Mouse (Mus musculus): Measurements from ENCODE around the gene Egln2. TPM values are rescaled to one million over a fixed set of nuclear protein-coding genes. Genes with fewer than 3 reads are reported as not detected.

Egln2 gene
- polyA plus RNA-seq, 1 experiment = 188 TPM

- TF ChIP-seq GATA1 (IDR thresholded peaks at IDR 0.05; ENCODE audit: low read length) = no peak
These were observed 37.7 kb downstream of the Egln2 start for GRCm38 (mm10) chr7:27128946-27129345.

DNA sequence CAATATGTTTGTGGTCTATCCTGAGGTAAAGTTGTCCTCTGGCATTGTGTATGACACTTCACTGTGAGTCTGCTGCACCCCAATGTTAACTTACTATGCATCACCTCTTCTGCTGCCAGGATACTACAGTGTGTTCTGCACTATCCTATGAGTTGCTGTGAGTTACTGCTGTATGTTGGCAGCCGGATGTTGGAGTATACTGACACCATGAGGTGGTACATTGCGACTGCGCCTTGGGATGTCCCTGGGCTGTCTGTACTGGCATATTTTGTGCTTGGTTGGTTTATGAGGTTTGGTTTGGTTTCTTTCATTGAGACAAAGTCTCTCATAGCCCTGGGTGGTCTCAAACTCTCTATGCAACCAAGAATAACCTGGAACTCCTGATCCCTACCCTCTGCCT lies 38.4 kb downstream of the Egln2 start:
- no peak for TF ChIP-seq GATA1 (IDR thresholded peaks at IDR 0.05; ENCODE audit: low read length)

DNA sequence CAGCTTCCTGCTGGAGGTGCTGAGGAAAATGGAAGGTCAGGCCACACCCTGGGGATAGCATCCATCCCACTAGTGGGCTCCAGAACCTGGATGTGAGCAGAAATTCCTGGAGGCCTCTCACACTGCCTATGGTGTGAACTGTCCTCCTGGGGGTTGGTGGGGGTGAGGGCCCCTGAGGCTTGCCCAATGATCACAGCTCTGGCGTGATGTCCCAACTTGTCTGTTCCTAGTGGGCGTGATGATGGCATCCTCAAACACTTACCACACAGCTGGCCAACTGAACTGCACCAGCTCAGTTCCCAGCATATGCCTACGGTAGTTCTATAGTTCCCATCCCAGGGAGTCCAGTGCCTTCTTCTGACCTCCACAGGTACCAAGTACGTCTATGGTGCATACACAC lies 41.6 kb downstream of the Egln2 start:
- TF ChIP-seq GATA1 (IDR thresholded peaks at IDR 0.05; ENCODE audit: low read length) = no peak

GRCm38 (mm10) chr7:27124305-27124832 lies 42.2 kb downstream of the Egln2 start:
- no peak for TF ChIP-seq GATA1 (IDR thresholded peaks at IDR 0.05; ENCODE audit: low read length)

- no peak for TF ChIP-seq GATA1 (IDR thresholded peaks at IDR 0.05; ENCODE audit: low read length)
These were observed 46.9 kb downstream of the Egln2 start, which contains the start of gene Cyp2f2 for GRCm38 (mm10) chr7:27119676-27120075. Gene Cyp2f2, plus strand, starts transcription at chr7:27119909.

GRCm38 (mm10) chr7:27118033-27118511 lies 48.5 kb downstream of the Egln2 start:
- no peak for TF ChIP-seq GATA1 (IDR thresholded peaks at IDR 0.05; ENCODE audit: low read length)

GRCm38 (mm10) chr7:27111987-27112386 lies 54.6 kb downstream of the Egln2 start:
- no peak for TF ChIP-seq GATA1 (IDR thresholded peaks at IDR 0.05; ENCODE audit: low read length)

GRCm38 (mm10) chr7:27111038-27111437 lies 55.6 kb downstream of the Egln2 start:
- TF ChIP-seq GATA1 (IDR thresholded peaks at IDR 0.05; ENCODE audit: low read length) = no peak

- TF ChIP-seq GATA1 (IDR thresholded peaks at IDR 0.05; ENCODE audit: low read length) = no peak
These were observed 56.3 kb downstream of the Egln2 start for GRCm38 (mm10) chr7:27110327-27110726.

Other genes starting within 250 kb of the Egln2 start
- gene Cyp2a22, start 227.4 kb downstream of the Egln2 start, polyA plus RNA-seq (2012) = not detected in 2 replicates
- not detected in 2 replicates for gene Cyp2a12, start 137.7 kb downstream of the Egln2 start, polyA plus RNA-seq (2012)
- gene Cyp2f2, start 46.9 kb downstream of the Egln2 start, polyA plus RNA-seq (2012) = not detected in 2 replicates
- not detected in 2 replicates for gene Cyp2t4, start 13.1 kb downstream of the Egln2 start, polyA plus RNA-seq (2012)
- 342 and 432 TPM in 2 replicates for gene Rab4b, start 12.1 kb upstream of the Egln2 start, polyA plus RNA-seq (2012)
- gene Gm21983, start 14.3 kb upstream of the Egln2 start, polyA plus RNA-seq (2012) = 0.31 TPM in 1 of 2 replicates, not detected in the other
- gene Mia, start 14.4 kb upstream of the Egln2 start, polyA plus RNA-seq (2012) = not detected in 2 replicates
- gene BC024978, start 29.0 kb upstream of the Egln2 start, polyA plus RNA-seq (2012) = 8.2 and 10.3 TPM in 2 replicates
- 727 and 966 TPM in 2 replicates for gene Snrpa, start 29.5 kb upstream of the Egln2 start, polyA plus RNA-seq (2012)
- 5.7 and 6.9 TPM in 2 replicates for gene Itpkc, start 61.9 kb upstream of the Egln2 start, polyA plus RNA-seq (2012)
- gene Coq8b, start 66.2 kb upstream of the Egln2 start, polyA plus RNA-seq (2012) = 74.2 and 74.5 TPM in 2 replicates
- 12.4 and 12.9 TPM in 2 replicates for gene Numbl, start 91.6 kb upstream of the Egln2 start, polyA plus RNA-seq (2012)
- gene Ltbp4, start 170.9 kb upstream of the Egln2 start, polyA plus RNA-seq (2012) = 1.5 TPM in 2 replicates
- 242 and 276 TPM in 2 replicates for gene Shkbp1, start 189.2 kb upstream of the Egln2 start, polyA plus RNA-seq (2012)
- gene Gm20479, start 190.6 kb upstream of the Egln2 start, polyA plus RNA-seq (2012) = 1.4 and 2.1 TPM in 2 replicates